Mouse (Mus musculus): ENCODE data around the gene Ankrd6.

Ankrd6 gene

DNA sequence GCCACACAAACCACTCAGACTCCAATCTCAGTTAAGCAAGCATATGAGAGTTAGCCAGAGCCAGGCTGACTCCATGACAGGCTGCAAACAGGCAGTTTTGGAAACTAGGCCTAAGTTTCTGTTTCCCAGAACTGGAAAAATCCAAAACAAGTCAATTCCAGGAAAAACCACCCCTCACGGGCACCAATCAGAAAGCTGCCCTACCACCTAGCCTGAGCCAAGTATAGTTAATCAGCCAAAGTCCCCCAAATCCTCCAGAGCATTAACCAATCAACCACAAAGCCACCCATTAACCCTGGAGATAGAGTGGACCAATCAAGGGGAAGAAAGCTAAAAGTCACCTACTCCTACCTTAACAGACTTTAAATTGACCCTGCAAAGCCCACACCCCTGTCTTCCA is 163.5 kb downstream of the Ankrd6 start:
- no peak for DNase-seq (ENCODE audit: low spot score)

DNA sequence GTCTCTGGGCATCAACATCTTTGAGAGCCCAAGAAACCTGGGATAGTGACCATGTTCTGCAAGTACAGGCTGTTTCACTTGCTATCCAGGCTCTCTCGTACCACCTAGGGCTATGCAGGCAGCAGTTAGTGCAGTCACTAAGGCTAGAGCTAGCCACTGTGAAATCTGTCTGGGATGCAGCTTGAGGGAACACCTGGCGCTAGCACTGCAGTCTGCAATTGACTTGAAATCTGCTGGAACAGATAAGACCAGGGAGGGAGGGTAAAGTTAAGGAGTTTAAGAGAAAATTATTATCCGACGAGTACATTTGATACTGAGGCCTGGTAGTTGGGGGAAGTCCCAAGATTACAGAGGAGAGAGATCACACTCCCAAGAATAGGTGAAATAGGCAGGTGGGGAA is 170.6 kb downstream of the Ankrd6 start:
- no peak for DNase-seq (ENCODE audit: low spot score)

DNA sequence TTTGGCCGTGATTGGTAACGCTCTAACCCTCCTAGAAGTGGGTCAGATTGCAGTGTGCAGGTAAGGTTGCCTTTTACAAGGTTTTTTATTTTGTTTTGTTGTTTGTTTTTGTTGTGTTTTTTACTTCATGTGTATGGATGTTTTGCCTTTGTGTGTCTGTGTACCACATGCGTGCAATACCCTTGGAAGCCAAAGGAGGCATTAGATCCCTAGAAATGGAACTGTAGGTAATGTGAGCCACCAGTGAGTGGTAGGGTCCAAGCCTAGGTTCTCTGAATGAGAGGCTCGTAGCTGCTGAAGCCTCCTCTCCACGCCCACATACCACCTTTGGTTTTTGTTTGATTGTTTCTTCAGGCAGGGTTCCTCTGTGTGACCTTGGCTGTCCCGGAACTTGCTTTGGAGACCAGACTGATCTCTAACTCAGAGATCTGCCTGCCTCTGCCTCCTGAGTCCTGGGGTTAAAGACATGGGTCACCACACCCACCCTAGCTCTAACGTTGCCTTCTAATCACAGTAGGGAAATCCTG is 180.3 kb downstream of the Ankrd6 start:
- no peak for DNase-seq (ENCODE audit: low spot score)

DNA sequence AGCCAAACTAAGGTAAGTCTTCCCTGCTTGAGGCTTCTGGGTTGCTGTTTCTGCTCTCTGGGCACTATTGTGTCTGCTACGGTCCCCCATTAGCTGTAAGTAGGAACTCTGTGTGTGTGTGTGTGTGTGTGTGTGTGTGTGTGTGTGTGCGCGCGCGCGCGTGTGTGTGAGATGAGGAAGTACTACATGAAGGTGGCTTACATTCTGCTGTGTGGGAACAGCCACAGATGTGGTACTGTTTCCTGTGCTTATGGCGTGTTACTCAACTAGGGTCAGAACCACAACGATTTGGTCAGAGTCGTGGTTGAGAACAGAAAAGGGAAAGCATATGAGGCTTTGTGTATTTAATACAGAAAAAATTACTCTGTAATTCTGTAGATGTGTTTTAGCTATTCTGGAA is 182.6 kb downstream of the Ankrd6 start:
- no peak for DNase-seq (ENCODE audit: low spot score)

DNA sequence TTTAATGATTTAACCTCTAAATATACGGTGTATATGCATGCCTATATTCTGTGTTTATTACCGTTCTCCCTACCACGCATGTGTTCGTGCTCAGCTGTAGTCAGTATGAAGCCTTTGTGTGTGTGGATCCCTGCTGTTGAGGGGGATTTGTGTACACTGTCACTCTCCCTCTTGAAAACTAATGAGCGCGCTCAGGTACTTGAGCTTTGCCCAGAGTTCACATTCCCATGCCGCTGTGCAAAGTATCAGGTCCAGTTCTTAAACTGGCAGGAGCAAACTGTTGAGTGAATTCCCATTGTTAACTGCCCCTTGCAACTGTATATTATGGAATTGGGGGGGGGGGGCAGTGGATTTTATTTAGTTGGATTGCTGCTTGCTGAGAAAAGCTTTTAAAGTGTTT is 183.2 kb downstream of the Ankrd6 start:
- DNase-seq (ENCODE audit: low spot score) = no peak

DNA sequence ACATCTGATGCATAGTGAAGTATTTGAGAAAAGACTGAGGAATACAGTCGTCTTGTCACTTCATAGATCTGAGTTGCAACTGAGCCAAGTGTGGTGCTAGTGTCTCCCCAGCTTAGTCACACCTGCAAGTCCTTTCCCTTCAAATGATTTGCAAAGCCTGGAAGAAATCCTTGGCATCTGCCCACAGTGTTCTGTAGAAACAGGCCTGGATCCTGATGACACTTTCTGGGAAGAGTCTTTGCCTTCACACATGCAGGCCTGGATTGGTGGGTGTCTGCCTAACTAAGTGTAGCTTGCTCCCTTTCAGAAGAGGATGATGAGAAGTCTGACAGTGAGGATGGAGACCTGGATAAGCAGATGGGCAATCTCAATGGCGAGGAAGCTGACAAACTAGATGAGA is 193.2 kb downstream of the Ankrd6 start:
- DNase-seq (ENCODE audit: low spot score) = no peak

Data from yolk sac, embryonic 10.5 days (tissue).